25 mouse cellular contexts compared by ENCODE assay signal in the genomic region with DNA sequence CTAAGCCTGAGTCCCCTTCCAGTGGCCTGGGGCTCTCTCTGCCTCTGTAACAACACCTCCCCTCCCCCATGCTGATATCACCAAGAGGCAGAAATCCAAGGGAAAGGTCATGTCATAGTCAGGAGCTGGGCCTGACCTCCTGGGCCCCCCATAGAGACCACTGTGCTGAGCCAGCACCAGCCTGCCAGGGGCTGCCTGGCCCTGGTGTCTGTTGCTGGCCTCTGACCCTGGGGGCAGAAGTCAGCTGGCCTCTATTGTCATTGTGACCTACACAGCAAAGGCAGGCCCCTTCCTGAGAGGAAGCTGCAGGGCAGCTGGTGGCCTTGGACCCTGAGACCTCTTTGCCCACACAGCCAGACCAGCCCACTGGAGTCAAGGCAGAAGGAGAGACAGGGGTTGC.
DNase-seq lines count a peak whose midpoint lies in the region; ATAC-seq and TF ChIP-seq lines count a peak whose summit lies in the region.
"Had no signal": no experiment of that assay in that cellular context is flagged by ENCODE, and none has a peak within 500 bp of the region (broad histone marks: within the 10 kb centered on the region; RNA-seq: fewer than 3 reads in every experiment).

No protein-coding gene starts in this region.

- H3K27me3 ChIP-seq in hindbrain, embryonic 10.5 days (ENCODE audit: insufficient read depth, poor library complexity, severe bottlenecking): peaks cover 39% of the 10 kb centered on the region
- H3K27me3 ChIP-seq in hindbrain, embryonic 16.5 days (replicated peaks; ENCODE audit: control insufficient read depth, insufficient read depth, low read length): peaks cover 2% of the 10 kb centered on the region; the same call in 1 of the 2 replicates
- no peaks in the 10 kb centered on the region for H3K27me3 ChIP-seq in testis, adult 2 months (ENCODE audit: control insufficient read depth, insufficient read depth, low read length)
- H3K27me3 ChIP-seq in heart, embryonic 12.5 days (replicated peaks): peaks cover 47% of the 10 kb centered on the region
- H3K27me3 ChIP-seq: forebrain, embryonic 15.5 days had no signal

- H3K36me3 ChIP-seq in hindbrain, embryonic 10.5 days: no peaks in the 10 kb centered on the region
- H3K36me3 ChIP-seq in hindbrain, embryonic 16.5 days (ENCODE audit: control insufficient read depth, insufficient read depth, low read length): no peaks in the 10 kb centered on the region
- H3K36me3 ChIP-seq in testis, adult 2 months (ENCODE audit: control insufficient read depth, insufficient read depth, low read length): no peaks in the 10 kb centered on the region
- no peaks in the 10 kb centered on the region for H3K36me3 ChIP-seq in heart, embryonic 12.5 days
- H3K36me3 ChIP-seq: embryonic facial prominence, embryonic 10.5 days; embryonic facial prominence, embryonic 12.5 days; forebrain, embryonic 15.5 days; G1E had no signal

- no peak for TF ChIP-seq POLR2A in testis, adult 2 months (IDR thresholded peaks at IDR 0.05; ENCODE audit: control insufficient read depth, low read depth, low read length)

- H3K4me3 ChIP-seq in hindbrain, embryonic 10.5 days: no peak overlapping the region
- H3K4me3 ChIP-seq in hindbrain, embryonic 16.5 days (ENCODE audit: low read length): no peak overlapping the region
- peak overlapping the region; percentile 2; the same call in 1 of the 2 replicates for H3K4me3 ChIP-seq in testis, adult 2 months (ENCODE audit: control insufficient read depth, low read depth, low read length)
- H3K4me3 ChIP-seq in heart, embryonic 12.5 days: no peak overlapping the region
- H3K4me3 ChIP-seq: embryonic facial prominence, embryonic 10.5 days; embryonic facial prominence, embryonic 12.5 days; forebrain, embryonic 13.5 days; forebrain, embryonic 15.5 days had no signal

- DNase-seq in hindbrain, embryonic 10.5 days (ENCODE audit: low spot score): peak; percentile 64
- no peak for DNase-seq in testis, postnatal 14 days (ENCODE audit: low spot score)
- DNase-seq in embryo, embryonic 10.5 days (ENCODE audit: low spot score): peak; percentile 35
- peak; percentile 80 for DNase-seq in yolk sac, embryonic 10.5 days (ENCODE audit: low spot score)
- no peak for DNase-seq in layer of hippocampus, adult 18-20 months (ENCODE audit: low spot score in 2 of 2)
- DNase-seq: adrenal gland, adult 8-10 months; adrenal gland, postnatal 14 days; adrenal gland, postnatal 36 days; B cell, adult 2 months; cerebellum, adult 11-12 months; cerebellum, adult 2 months; cerebellum, adult 9-10 months; cerebellum, postnatal 25 days; forebrain, postnatal 0 days had no signal

- no peak overlapping the region for H3K9ac ChIP-seq in hindbrain, embryonic 16.5 days (ENCODE audit: low read depth, low read length)
- no peak overlapping the region for H3K9ac ChIP-seq in heart, embryonic 12.5 days
- H3K9ac ChIP-seq: embryonic facial prominence, embryonic 12.5 days; forebrain, embryonic 13.5 days; forebrain, embryonic 15.5 days; forebrain, postnatal 0 days had no signal

- TF ChIP-seq CTCF in testis, adult 2 months (IDR thresholded peaks at IDR 0.05; ENCODE audit: control insufficient read depth, insufficient read depth, insufficient replicate concordance, low read depth, low read length): no peak

- H3K4me2 ChIP-seq in hindbrain, embryonic 16.5 days (ENCODE audit: low read length): no peak overlapping the region
- H3K4me2 ChIP-seq in heart, embryonic 12.5 days: no peak overlapping the region
- H3K4me2 ChIP-seq: embryonic facial prominence, embryonic 12.5 days; forebrain, embryonic 13.5 days; forebrain, embryonic 15.5 days had no signal

- H3K27ac ChIP-seq in hindbrain, embryonic 10.5 days: peak overlapping the region; percentile 50; the same call in 1 of the 2 replicates
- H3K27ac ChIP-seq in hindbrain, embryonic 16.5 days (ENCODE audit: low read depth, low read length): no peak overlapping the region
- H3K27ac ChIP-seq in testis, adult 2 months (ENCODE audit: control insufficient read depth, insufficient read depth, low read depth, low read length): no peak overlapping the region
- H3K27ac ChIP-seq in heart, embryonic 12.5 days (ENCODE audit: poor library complexity, severe bottlenecking): no peak overlapping the region
- H3K27ac ChIP-seq: embryonic facial prominence, embryonic 12.5 days; forebrain, embryonic 13.5 days; forebrain, embryonic 15.5 days had no signal

- no peak for ATAC-seq in hindbrain, embryonic 16.5 days
- no peak for ATAC-seq in heart, embryonic 12.5 days (ENCODE audit: insufficient number of reproducible peaks, low FRiP score)
- ATAC-seq: activated CD4-positive, CD25-positive, alpha-beta regulatory T cell, adult 4 months; CD4-positive, CD25-positive, alpha-beta regulatory T cell, adult 4 months; forebrain, embryonic 13.5 days; forebrain, embryonic 15.5 days; forebrain, postnatal 0 days; Patski had no signal

- peaks cover 19% of the 10 kb centered on the region for H3K4me1 ChIP-seq in hindbrain, embryonic 10.5 days (replicated peaks)
- no peaks in the 10 kb centered on the region for H3K4me1 ChIP-seq in hindbrain, embryonic 16.5 days (ENCODE audit: control insufficient read depth, insufficient read depth, low read depth, low read length)
- peaks cover 2% of the 10 kb centered on the region for H3K4me1 ChIP-seq in testis, adult 2 months (ENCODE audit: control insufficient read depth, insufficient read depth, low read length)
- peaks cover 5% of the 10 kb centered on the region for H3K4me1 ChIP-seq in heart, embryonic 12.5 days (replicated peaks)
- H3K4me1 ChIP-seq: embryonic facial prominence, embryonic 12.5 days; forebrain, embryonic 13.5 days; forebrain, embryonic 15.5 days had no signal

- peaks cover 9% of the 10 kb centered on the region for H3K9me3 ChIP-seq in hindbrain, embryonic 10.5 days
- no peaks in the 10 kb centered on the region for H3K9me3 ChIP-seq in hindbrain, embryonic 16.5 days (ENCODE audit: control insufficient read depth, low read length)
- H3K9me3 ChIP-seq in heart, embryonic 12.5 days (replicated peaks): peaks cover 9% of the 10 kb centered on the region
- H3K9me3 ChIP-seq: embryonic facial prominence, embryonic 10.5 days; forebrain, embryonic 13.5 days; forebrain, embryonic 15.5 days had no signal

Comparison
In these comparisons a context has a peak if more than half of its experiments do, and no peak if none do; other contexts are left out.
1. DNase-seq: peak in hindbrain, embryonic 10.5 days (single experiment), embryo, embryonic 10.5 days (single experiment) and yolk sac, embryonic 10.5 days (single experiment); none in testis, postnatal 14 days (single experiment) and layer of hippocampus, adult 18-20 months (0 of 2).